Mouse (Mus musculus) lung, adult 2 months (tissue): ENCODE results near the gene Cavin4.

Experiments
- CTCF ChIP-seq: fragments of 200-500 bp; IDR thresholded peaks from 2 replicates; pipeline ENCODE4 v1.5.1; 2011; ENCODE audit warnings: mild to moderate bottlenecking, low read length, control low read depth; ENCODE audit not compliant: insufficient read depth
- POLR2A ChIP-seq: fragments of 200-500 bp; IDR thresholded peaks from 2 replicates; pipeline ENCODE4 v1.6.1; 2011; ENCODE audit warnings: low read depth, mild to moderate bottlenecking, control low read depth, low read length, borderline replicate concordance; ENCODE audit errors: extremely low read depth

DNA sequence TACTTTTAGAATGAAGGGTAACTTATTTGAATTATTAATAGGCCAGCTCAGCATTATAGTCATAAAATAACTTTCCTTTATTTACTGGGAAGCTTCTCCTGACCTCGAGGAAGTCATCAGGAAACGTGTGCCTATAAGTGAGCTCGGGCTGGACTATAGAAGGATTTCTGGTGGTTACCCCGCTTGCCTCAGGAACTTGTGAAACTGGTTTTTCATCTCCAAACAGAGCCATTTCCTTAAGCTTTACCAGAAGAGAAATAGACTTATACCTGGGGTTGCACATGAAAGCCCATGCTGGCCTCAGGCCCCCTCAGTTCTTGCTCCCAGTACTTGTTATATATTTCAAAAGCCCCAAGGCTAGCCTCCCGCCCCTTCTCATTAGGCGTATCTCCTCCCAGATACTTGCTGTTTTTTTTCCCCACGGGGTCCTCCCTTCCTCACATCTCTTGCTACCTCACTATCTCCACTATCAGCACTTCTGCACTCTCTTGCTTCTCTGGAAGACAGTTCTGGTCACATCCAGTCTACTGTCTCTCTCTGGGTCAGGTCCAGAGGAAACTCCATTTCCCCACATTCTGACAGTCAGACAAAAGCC, 21.4 kb downstream of the Cavin4 start:
- no peak for TF ChIP-seq CTCF
- TF ChIP-seq POLR2A: no peak
